Mouse (Mus musculus): ENCODE data around the gene Prpf3. TPM values are rescaled to one million over a fixed set of nuclear protein-coding genes. Genes with fewer than 3 reads are reported as not detected.
A peak's percentile ranks its signal among the peaks of the same experiment; 100 is the strongest.

Prpf3 gene
- 26.7 TPM for polyA plus RNA-seq (2012; fragmentation: generic; extraction: Trizol)
- long read RNA-seq, experiment 1, transcript Prpf3-201 (16 exons, 2,933 nt) = major isoform, 11 of 21 reads
- long read RNA-seq, experiment 1, partial matches to known transcripts = 3 of 21 reads
- long read RNA-seq, experiment 1, other reads (novel, unspliced or antisense) = 7 of 21 reads
- long read RNA-seq, experiment 2, transcript Prpf3-201 (16 exons, 2,933 nt) = major isoform, 224 of 264 reads
- long read RNA-seq, experiment 2, partial matches to known transcripts = 19 of 264 reads
- long read RNA-seq, experiment 2, other reads (novel, unspliced or antisense) = 21 of 264 reads

GRCm38 (mm10) chr3:95855502-95856089 is at the start of gene Prpf3:
Prpf3 (minus strand) TSS chr3:95855885.
- Histone ChIP-seq H3K36me3 (ENCODE audit: control insufficient read depth, insufficient read depth) (peaks cover 31% of the 10 kb centered on the region), H3K79me2 (ENCODE audit: control insufficient read depth, insufficient read depth) (peaks cover 28% of the 10 kb centered on the region), H3K4me3 (ENCODE audit: insufficient read depth, poor library complexity, severe bottlenecking) (peak within 1 kb of the TSS; percentile 89), H3K79me3 (ENCODE audit: low read depth) (peaks cover 25% of the 10 kb centered on the region), H3ac (ENCODE audit: control insufficient read depth, insufficient read length, low read depth) (peak within 1 kb of the TSS; percentile 74), H3K27me3 (ENCODE audit: control insufficient read depth, insufficient read depth, insufficient read length) (no peaks in the 10 kb centered on the region)
- TF ChIP-seq FOSL1 (IDR thresholded peaks at IDR 0.05; ENCODE audit: insufficient read depth, low read length, poor library complexity, severe bottlenecking) (no peak), USF1 (IDR thresholded peaks at IDR 0.05; ENCODE audit: low read depth) (peak; percentile 98), MAX (IDR thresholded peaks at IDR 0.05) (peak; percentile 89)

DNA sequence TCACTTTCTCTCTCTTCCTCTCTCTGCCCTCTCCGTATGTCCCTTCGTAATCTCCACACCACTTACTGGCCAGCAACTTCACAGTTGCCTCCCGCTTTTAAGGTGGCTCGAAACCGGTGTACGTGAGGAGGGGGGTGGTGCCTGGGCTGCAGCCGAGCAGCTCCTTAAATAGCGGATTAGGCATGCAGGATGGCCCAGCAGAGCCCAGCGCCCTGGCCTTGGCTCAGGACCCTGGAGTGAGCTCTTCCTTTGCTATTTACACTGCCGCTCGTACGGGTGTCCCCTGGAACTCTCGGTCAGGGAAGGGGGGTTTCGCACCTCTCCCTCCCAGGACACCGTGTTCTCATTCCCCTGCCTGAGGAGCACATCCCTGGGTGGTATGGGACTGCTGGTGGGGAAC is 48.9 kb upstream of the Prpf3 start, which contains the start of gene Car14:
TSS of gene Car14 (minus strand) at position 124 of the 400 bp plus-strand sequence.
- TF ChIP-seq USF1 (IDR thresholded peaks at IDR 0.05; ENCODE audit: low read depth) = no peak
- TF ChIP-seq MYOD1 (IDR thresholded peaks at IDR 0.05; ENCODE audit: control insufficient read depth, insufficient read length, low read depth) = no peak
- TF ChIP-seq FOSL1 (IDR thresholded peaks at IDR 0.05; ENCODE audit: insufficient read depth, low read length, poor library complexity, severe bottlenecking) = no peak
- no peak for TF ChIP-seq MYOG (IDR thresholded peaks at IDR 0.05; ENCODE audit: control insufficient read depth, extremely low read depth, insufficient read length)
- no peak for TF ChIP-seq CTCF (IDR thresholded peaks at IDR 0.05; ENCODE audit: control insufficient read depth, insufficient read depth, insufficient read length)
- no peak for TF ChIP-seq MAX (IDR thresholded peaks at IDR 0.05)
- no peak for TF ChIP-seq CEBPB (IDR thresholded peaks at IDR 0.05; ENCODE audit: low read depth)
- Histone ChIP-seq H3K79me3 (ENCODE audit: low read depth) (no peaks in the 10 kb centered on the region), H3K36me3 (ENCODE audit: control insufficient read depth, insufficient read depth) (no peaks in the 10 kb centered on the region), H3K27me3 (ENCODE audit: control insufficient read depth, insufficient read depth, insufficient read length) (peaks cover 13% of the 10 kb centered on the region), H3K4me3 (ENCODE audit: insufficient read depth, poor library complexity, severe bottlenecking) (no peak within 1 kb of the TSS), H3K79me2 (ENCODE audit: control insufficient read depth, insufficient read depth) (no peaks in the 10 kb centered on the region), H3ac (ENCODE audit: control insufficient read depth, insufficient read length, low read depth) (peak within 1 kb of the TSS; percentile 59)

DNA sequence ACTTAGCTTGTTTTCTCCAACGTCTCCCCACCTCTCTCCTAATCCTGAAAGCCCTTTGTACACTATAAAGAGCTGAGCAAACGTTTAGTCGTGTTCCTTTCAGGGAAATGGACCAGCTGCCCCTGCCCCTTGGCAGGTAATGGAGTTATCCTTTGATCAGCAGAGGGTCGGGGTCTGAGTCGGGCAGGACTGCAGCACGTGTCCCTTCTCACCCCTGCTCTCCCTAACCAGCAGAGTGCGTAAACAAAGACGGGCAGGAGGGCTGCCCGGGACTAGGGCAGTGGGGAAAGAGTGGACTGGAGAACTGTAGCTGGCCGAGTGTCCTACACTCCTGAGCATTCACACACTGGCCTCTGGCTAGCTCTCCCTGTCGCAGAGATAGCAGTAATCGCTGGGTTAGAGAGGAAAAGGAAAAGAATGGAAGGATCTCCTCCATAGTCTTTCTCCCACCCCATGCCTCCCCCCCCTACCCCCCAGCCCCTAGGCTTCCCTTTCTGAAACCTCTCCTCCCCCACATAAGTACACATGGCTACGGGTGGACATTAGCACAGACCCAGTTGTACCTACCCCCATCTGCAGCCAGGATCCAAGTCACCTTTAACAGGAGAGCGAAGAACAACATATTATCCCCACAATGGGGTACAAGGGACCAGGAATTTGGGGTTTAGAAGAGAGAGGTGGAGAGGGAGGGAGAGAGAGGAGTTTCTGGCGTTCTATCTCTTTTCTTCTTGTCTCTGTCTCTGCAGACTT is 48.2 kb upstream of the Prpf3 start:
- Histone ChIP-seq H3K79me2 (ENCODE audit: control insufficient read depth, insufficient read depth) (no peaks in the 10 kb centered on the region), H3ac (ENCODE audit: control insufficient read depth, insufficient read length, low read depth) (no peak overlapping the region), H3K27me3 (ENCODE audit: control insufficient read depth, insufficient read depth, insufficient read length) (peaks cover 13% of the 10 kb centered on the region), H3K36me3 (ENCODE audit: control insufficient read depth, insufficient read depth) (no peaks in the 10 kb centered on the region), H3K4me3 (ENCODE audit: insufficient read depth, poor library complexity, severe bottlenecking) (no peak overlapping the region), H3K79me3 (ENCODE audit: low read depth) (no peaks in the 10 kb centered on the region)
- TF ChIP-seq MYOD1 (IDR thresholded peaks at IDR 0.05; ENCODE audit: control insufficient read depth, insufficient read length, low read depth) (no peak), MAX (IDR thresholded peaks at IDR 0.05) (no peak), USF1 (IDR thresholded peaks at IDR 0.05; ENCODE audit: low read depth) (no peak), FOSL1 (IDR thresholded peaks at IDR 0.05; ENCODE audit: insufficient read depth, low read length, poor library complexity, severe bottlenecking) (no peak), CTCF (IDR thresholded peaks at IDR 0.05; ENCODE audit: control insufficient read depth, insufficient read depth, insufficient read length) (no peak), CEBPB (IDR thresholded peaks at IDR 0.05; ENCODE audit: low read depth) (no peak), MYOG (IDR thresholded peaks at IDR 0.05; ENCODE audit: control insufficient read depth, extremely low read depth, insufficient read length) (no peak)

DNA sequence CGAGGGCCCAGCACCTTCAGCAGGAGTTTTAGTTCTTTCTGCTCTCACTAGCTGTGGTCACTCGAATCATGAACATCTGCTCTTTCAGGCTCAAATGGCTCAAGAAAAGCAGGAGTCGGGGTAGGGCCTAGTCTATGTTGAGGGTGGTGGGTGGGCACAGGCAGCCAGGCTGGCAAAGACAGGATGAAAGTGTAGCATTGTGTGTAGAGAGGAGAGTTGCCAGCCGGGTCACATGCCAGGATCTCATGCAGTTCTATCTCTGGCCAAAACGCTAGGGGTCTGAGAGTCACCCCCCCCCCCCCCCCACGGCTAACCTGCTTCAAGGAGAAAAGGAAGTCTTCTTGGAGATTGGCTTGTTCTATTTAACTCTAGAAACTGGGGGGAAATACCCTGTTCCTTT is 47.0 kb upstream of the Prpf3 start:
- Histone ChIP-seq H3K27me3 (ENCODE audit: control insufficient read depth, insufficient read depth, insufficient read length) (peaks cover 13% of the 10 kb centered on the region), H3ac (ENCODE audit: control insufficient read depth, insufficient read length, low read depth) (no peak overlapping the region), H3K36me3 (ENCODE audit: control insufficient read depth, insufficient read depth) (no peaks in the 10 kb centered on the region), H3K4me3 (ENCODE audit: insufficient read depth, poor library complexity, severe bottlenecking) (no peak overlapping the region), H3K79me2 (ENCODE audit: control insufficient read depth, insufficient read depth) (no peaks in the 10 kb centered on the region), H3K79me3 (ENCODE audit: low read depth) (no peaks in the 10 kb centered on the region)
- no peak for TF ChIP-seq CEBPB (IDR thresholded peaks at IDR 0.05; ENCODE audit: low read depth)
- no peak for TF ChIP-seq FOSL1 (IDR thresholded peaks at IDR 0.05; ENCODE audit: insufficient read depth, low read length, poor library complexity, severe bottlenecking)
- TF ChIP-seq MYOD1 (IDR thresholded peaks at IDR 0.05; ENCODE audit: control insufficient read depth, insufficient read length, low read depth) = no peak
- TF ChIP-seq USF1 (IDR thresholded peaks at IDR 0.05; ENCODE audit: low read depth) = no peak
- TF ChIP-seq CTCF (IDR thresholded peaks at IDR 0.05; ENCODE audit: control insufficient read depth, insufficient read depth, insufficient read length) = no peak
- no peak for TF ChIP-seq MYOG (IDR thresholded peaks at IDR 0.05; ENCODE audit: control insufficient read depth, extremely low read depth, insufficient read length)
- no peak for TF ChIP-seq MAX (IDR thresholded peaks at IDR 0.05)

- TF ChIP-seq CTCF (IDR thresholded peaks at IDR 0.05; ENCODE audit: control insufficient read depth, insufficient read depth, insufficient read length) = no peak
- no peak for TF ChIP-seq CEBPB (IDR thresholded peaks at IDR 0.05; ENCODE audit: low read depth)
- no peak for TF ChIP-seq MYOG (IDR thresholded peaks at IDR 0.05; ENCODE audit: control insufficient read depth, extremely low read depth, insufficient read length)
- TF ChIP-seq MYOD1 (IDR thresholded peaks at IDR 0.05; ENCODE audit: control insufficient read depth, insufficient read length, low read depth) = no peak
- TF ChIP-seq MAX (IDR thresholded peaks at IDR 0.05) = no peak
- no peak for TF ChIP-seq USF1 (IDR thresholded peaks at IDR 0.05; ENCODE audit: low read depth)
- no peak for TF ChIP-seq FOSL1 (IDR thresholded peaks at IDR 0.05; ENCODE audit: insufficient read depth, low read length, poor library complexity, severe bottlenecking)
- H3ac ChIP-seq (ENCODE audit: control insufficient read depth, insufficient read length, low read depth) = no peak overlapping the region
- no peaks in the 10 kb centered on the region for H3K79me2 ChIP-seq (ENCODE audit: control insufficient read depth, insufficient read depth)
- H3K36me3 ChIP-seq (ENCODE audit: control insufficient read depth, insufficient read depth) = no peaks in the 10 kb centered on the region
- H3K27me3 ChIP-seq (ENCODE audit: control insufficient read depth, insufficient read depth, insufficient read length) = peaks cover 13% of the 10 kb centered on the region
- H3K79me3 ChIP-seq (ENCODE audit: low read depth) = no peaks in the 10 kb centered on the region
- H3K4me3 ChIP-seq (ENCODE audit: insufficient read depth, poor library complexity, severe bottlenecking) = no peak overlapping the region
These were observed 46.6 kb upstream of the Prpf3 start for GRCm38 (mm10) chr3:95902373-95902625.
